Mouse (Mus musculus) kidney, embryonic 16.5 days (tissue): ENCODE data around the gene Samd14. TPM values are rescaled to one million over a fixed set of nuclear protein-coding genes. Genes with fewer than 3 reads are reported as not detected.
A peak's percentile ranks its signal among the peaks of the same experiment; 100 is the strongest.
"Not testable (repeated sequence)": the region's sequence is repeated elsewhere in the genome, so short reads cannot be mapped to it uniquely, and the experiment has no call there.

Source experiments
- ATAC-seq: fragments of 200-750 bp; cut with Nextera tagmentation; 2 replicates; pipeline ENCODE4 v1.8.0; 2017; ENCODE audit warnings: moderate TSS enrichment; ENCODE audit not compliant: low FRiP score, low TSS enrichment
- H3K27ac ChIP-seq: fragments of 300-500 bp; sonication (generic); 2 replicates; pipeline ENCODE4 v1.5.1; 2014; ENCODE audit warnings: low read length
- H3K27me3 ChIP-seq: fragments of 300-500 bp; sonication (generic); 2 replicates; pipeline ENCODE4 v1.6.1; 2014; ENCODE audit warnings: low read length, control low read depth, mixed read lengths; ENCODE audit not compliant: insufficient read depth
- H3K36me3 ChIP-seq: fragments of 300-500 bp; sonication (generic); 2 replicates; pipeline ENCODE4 v1.6.1; 2014; ENCODE audit warnings: low read length, control low read depth, mixed read lengths; ENCODE audit not compliant: insufficient read depth
- H3K4me1 ChIP-seq: fragments of 300-500 bp; sonication (generic); 2 replicates; pipeline ENCODE4 v1.6.1; 2014; ENCODE audit warnings: low read length, control low read depth, mixed read lengths; ENCODE audit not compliant: insufficient read depth
- H3K4me2 ChIP-seq: fragments of 300-500 bp; sonication (generic); replicated peaks from 2 replicates; pipeline ENCODE4 v1.6.1; 2014; ENCODE audit warnings: low read depth, low read length
- H3K4me3 ChIP-seq: fragments of 300-500 bp; sonication (generic); 2 replicates; pipeline ENCODE4 v1.5.1; 2014; ENCODE audit warnings: mild to moderate bottlenecking, low read length
- H3K9ac ChIP-seq: fragments of 300-500 bp; sonication (generic); replicated peaks from 2 replicates; pipeline ENCODE4 v1.6.1; 2014; ENCODE audit warnings: low read length
- H3K9me3 ChIP-seq: fragments of 300-500 bp; sonication (generic); 2 replicates; pipeline ENCODE4 v1.6.1; 2016; ENCODE audit warnings: low read length, control low read depth
- WGBS: fragments of 180-500 bp; shearing (Covaris S2); extraction: QIAGEN DNeasy Blood & Tissue Kit; methylation state at CpG from one replicate; pipeline ENCODE4 v1.1.7; 2014; 5-methylcytosine and 5-hydroxymethylcytosine counted together
- polyA plus RNA-seq: library from polyadenylated mRNA; unstranded; fragments of >200 nt; fragmentation: Nextera tagmentation; extraction: Ambion mirVana; gene quantifications from 2 replicates; pipeline ENCODE4 v1.2.1, GENCODE M21; 2015

Gene Samd14
- polyA plus RNA-seq, 1 experiment from 2014 or later = 19.2 TPM

- H3K36me3 ChIP-seq = peaks cover 53% of the 10 kb centered on the region
- H3K9ac ChIP-seq = no peak overlapping the region
- 95% methylated on average over 8 of the region's 8 CpGs for WGBS
- no peak for ATAC-seq
- no peaks in the 10 kb centered on the region for H3K9me3 ChIP-seq
- peaks cover 31% of the 10 kb centered on the region for H3K4me1 ChIP-seq
- H3K4me2 ChIP-seq = no peak overlapping the region
- H3K27ac ChIP-seq = no peak overlapping the region
- H3K27me3 ChIP-seq = no peaks in the 10 kb centered on the region
- H3K4me3 ChIP-seq = no peak overlapping the region
Measured at GRCm38 (mm10) chr11:95002705-95003104, 7.0 kb upstream of the Samd14 start.

GRCm38 (mm10) chr11:95004136-95004936, 5.3 kb upstream of the Samd14 start:
- H3K4me2 ChIP-seq = no peak overlapping the region
- WGBS = 83% methylated on average over 12 of the region's 12 CpGs
- no peak overlapping the region for H3K9ac ChIP-seq
- no peak for ATAC-seq
- H3K9me3 ChIP-seq = no peaks in the 10 kb centered on the region
- peaks cover 42% of the 10 kb centered on the region for H3K36me3 ChIP-seq
- H3K27me3 ChIP-seq = no peaks in the 10 kb centered on the region
- H3K4me3 ChIP-seq = no peak overlapping the region
- H3K4me1 ChIP-seq = peaks cover 38% of the 10 kb centered on the region
- H3K27ac ChIP-seq = no peak overlapping the region

GRCm38 (mm10) chr11:95004937-95005198, 4.8 kb upstream of the Samd14 start:
- Histone ChIP-seq H3K27ac (no peak overlapping the region), H3K4me3 (no peak overlapping the region), H3K36me3 (peaks cover 39% of the 10 kb centered on the region), H3K9me3 (no peaks in the 10 kb centered on the region), H3K9ac (no peak overlapping the region), H3K4me2 (no peak overlapping the region), H3K27me3 (no peaks in the 10 kb centered on the region), H3K4me1 (peaks cover 40% of the 10 kb centered on the region)
- 46% methylated on average over 6 of the region's 6 CpGs for WGBS
- ATAC-seq = no peak

GRCm38 (mm10) chr11:95006038-95006437, 3.6 kb upstream of the Samd14 start:
- ATAC-seq = no peak
- no peaks in the 10 kb centered on the region for H3K27me3 ChIP-seq
- H3K4me1 ChIP-seq = peaks cover 31% of the 10 kb centered on the region
- H3K4me3 ChIP-seq = peak overlapping the region; percentile 49
- peak overlapping the region; percentile 65 for H3K9ac ChIP-seq
- H3K9me3 ChIP-seq = no peaks in the 10 kb centered on the region
- 30% methylated on average over 4 of the region's 4 CpGs for WGBS
- H3K27ac ChIP-seq = peak overlapping the region; percentile 53
- H3K4me2 ChIP-seq = peak overlapping the region; percentile 65
- H3K36me3 ChIP-seq = peaks cover 33% of the 10 kb centered on the region

GRCm38 (mm10) chr11:95006525-95007219, 3.0 kb upstream of the Samd14 start:
- H3K9me3 ChIP-seq = no peaks in the 10 kb centered on the region
- ATAC-seq = peak; percentile 52
- peaks cover 30% of the 10 kb centered on the region for H3K36me3 ChIP-seq
- H3K27ac ChIP-seq = peak overlapping the region; percentile 53
- H3K4me1 ChIP-seq = peaks cover 36% of the 10 kb centered on the region
- peak overlapping the region; percentile 65 for H3K4me2 ChIP-seq
- peak overlapping the region; percentile 49 for H3K4me3 ChIP-seq
- H3K27me3 ChIP-seq = no peaks in the 10 kb centered on the region
- 2% methylated on average over 27 of the region's 27 CpGs for WGBS
- H3K9ac ChIP-seq = peak overlapping the region; percentile 65

- 58% methylated on average over 3 of the region's 3 CpGs for WGBS
- Histone ChIP-seq H3K9me3 (no peaks in the 10 kb centered on the region), H3K27ac (peak overlapping the region; percentile 53), H3K36me3 (peaks cover 23% of the 10 kb centered on the region), H3K9ac (no peak overlapping the region), H3K4me1 (peaks cover 43% of the 10 kb centered on the region), H3K4me2 (peak overlapping the region; percentile 65; the same call in 1 of the 2 replicates), H3K27me3 (no peaks in the 10 kb centered on the region), H3K4me3 (no peak overlapping the region)
- ATAC-seq = no peak
Measured at GRCm38 (mm10) chr11:95007418-95007817, 2.3 kb upstream of the Samd14 start.

- Histone ChIP-seq H3K9me3 (no peaks in the 10 kb centered on the region), H3K27me3 (no peaks in the 10 kb centered on the region), H3K36me3 (peaks cover 12% of the 10 kb centered on the region; the same call in 1 of the 2 replicates), H3K9ac (peak overlapping the region; percentile 93), H3K4me1 (peaks cover 47% of the 10 kb centered on the region), H3K27ac (peak overlapping the region; percentile 96), H3K4me3 (peak overlapping the region; percentile 60), H3K4me2 (peak overlapping the region; percentile 69)
- no peak for ATAC-seq
- 28% methylated on average over 15 of the region's 15 CpGs for WGBS
Measured at GRCm38 (mm10) chr11:95008661-95009628, 734 bp upstream of the Samd14 start.

GRCm38 (mm10) chr11:95010141-95010739, 561 bp downstream of the Samd14 start:
- Histone ChIP-seq H3K36me3 (0 out of 2 replicates have a peak, but pooled peaks cover 5% of the 10 kb centered on the region), H3K27me3 (no peaks in the 10 kb centered on the region), H3K9me3 (no peaks in the 10 kb centered on the region), H3K4me3 (peak overlapping the region; percentile 60), H3K27ac (peak overlapping the region; percentile 96), H3K4me1 (peaks cover 47% of the 10 kb centered on the region), H3K9ac (peak overlapping the region; percentile 93), H3K4me2 (peak overlapping the region; percentile 69)
- WGBS = under 1% methylated on average over 32 of the region's 40 CpGs
- no peak for ATAC-seq

GRCm38 (mm10) chr11:95010841-95011403, 1.2 kb downstream of the Samd14 start:
- ATAC-seq, H3K9me3 ChIP-seq: not testable (repeated sequence)

More at GRCm38 (mm10) chr11:95010841-95011403, 1.2 kb downstream of the Samd14 start:
- not testable (repeated sequence) for H3K27me3 ChIP-seq, H3K9ac ChIP-seq, H3K27ac ChIP-seq, H3K36me3 ChIP-seq
- WGBS = 7% methylated on average over 4 of the region's 4 CpGs
- Histone ChIP-seq H3K4me3 (peak overlapping the region; percentile 60), H3K4me1 (peaks cover 44% of the 10 kb centered on the region), H3K4me2 (peak overlapping the region; percentile 69)
